Mouse (Mus musculus): ENCODE measurements at regions not wholly inside any gene's neighbourhood (a gene's known extent, or its start where the extent isn't known, plus 50 kb on each side); places are given as distances from the start of the nearest gene placed in this dataset.

- no peak for DNase-seq (ENCODE audit: low spot score in 2 of 2)
Observed at GRCm38 (mm10) chr3:42129821-42130560, 387.6 kb downstream of the D3Ertd751e start.

- no peak for DNase-seq (ENCODE audit: low spot score in 2 of 2)
Observed at GRCm38 (mm10) chr3:42132322-42132721, 389.9 kb downstream of the D3Ertd751e start.

GRCm38 (mm10) chr3:42153372-42153771 lies 411.0 kb downstream of the D3Ertd751e start:
- DNase-seq (ENCODE audit: low spot score in 2 of 2) = no peak

- no peak for DNase-seq (ENCODE audit: low spot score in 2 of 2)
Observed at GRCm38 (mm10) chr3:42154909-42155308, 412.5 kb downstream of the D3Ertd751e start.

GRCm38 (mm10) chr3:42163666-42164065 lies 421.3 kb downstream of the D3Ertd751e start:
- DNase-seq (ENCODE audit: low spot score in 2 of 2) = no peak

- no peak for DNase-seq (ENCODE audit: low spot score in 2 of 2)
Observed at GRCm38 (mm10) chr3:42199206-42199605, 456.8 kb downstream of the D3Ertd751e start.

GRCm38 (mm10) chr3:42201373-42201772 lies 459.0 kb downstream of the D3Ertd751e start:
- no peak for DNase-seq (ENCODE audit: low spot score in 2 of 2)

GRCm38 (mm10) chr3:42205640-42206039 lies 463.2 kb downstream of the D3Ertd751e start:
- DNase-seq (ENCODE audit: low spot score in 2 of 2) = no peak

- no peak for DNase-seq (ENCODE audit: low spot score in 2 of 2)
Observed at GRCm38 (mm10) chr3:42211420-42211819, 469.0 kb downstream of the D3Ertd751e start.

- peak in 1 of 2 experiments; percentile 48 for DNase-seq (ENCODE audit: low spot score in 2 of 2)
Observed at GRCm38 (mm10) chr3:42212456-42212855, 470.0 kb downstream of the D3Ertd751e start.

- no peak for DNase-seq (ENCODE audit: low spot score in 2 of 2)
Observed at GRCm38 (mm10) chr3:42213163-42213562, 470.8 kb downstream of the D3Ertd751e start.

- no peak for DNase-seq (ENCODE audit: low spot score in 2 of 2)
Observed at GRCm38 (mm10) chr3:42214624-42215276, 472.3 kb downstream of the D3Ertd751e start.

GRCm38 (mm10) chr3:42218719-42219118 lies 476.3 kb downstream of the D3Ertd751e start:
- DNase-seq (ENCODE audit: low spot score in 2 of 2) = no peak

GRCm38 (mm10) chr3:42227679-42228398 lies 485.4 kb downstream of the D3Ertd751e start:
- no peak for DNase-seq (ENCODE audit: low spot score in 2 of 2)

- DNase-seq (ENCODE audit: low spot score in 2 of 2) = no peak
Observed at GRCm38 (mm10) chr3:42228399-42228755, 486.0 kb downstream of the D3Ertd751e start.

GRCm38 (mm10) chr3:42232268-42232667 lies 489.9 kb downstream of the D3Ertd751e start:
- DNase-seq (ENCODE audit: low spot score in 2 of 2) = no peak

GRCm38 (mm10) chr3:42233756-42234155 lies 491.3 kb downstream of the D3Ertd751e start:
- no peak for DNase-seq (ENCODE audit: low spot score in 2 of 2)

GRCm38 (mm10) chr3:42235515-42235914 lies 493.1 kb downstream of the D3Ertd751e start:
- DNase-seq (ENCODE audit: low spot score in 2 of 2) = no peak

Measured in urinary bladder, postnatal 36 days (tissue).